Mouse (Mus musculus) stomach, embryonic 15.5 days (tissue): ENCODE results near the gene 1110032A03Rik. TPM values are rescaled to one million over a fixed set of nuclear protein-coding genes. Genes with fewer than 3 reads are reported as not detected.

Experiments used
- ATAC-seq: fragments of 200-750 bp; cut with Nextera tagmentation; 2 replicates; pipeline ENCODE4 v1.8.0; 2017; ENCODE audit warnings: low read depth, moderate number of reproducible peaks, moderate TSS enrichment; ENCODE audit not compliant: insufficient read depth, low FRiP score
- H3K27ac ChIP-seq: fragments of 300-500 bp; sonication (generic); 2 replicates; pipeline ENCODE4 v1.5.1; 2015; ENCODE audit warnings: mild to moderate bottlenecking, inconsistent platforms
- H3K27me3 ChIP-seq: fragments of 300-500 bp; sonication (generic); replicated peaks from 2 replicates; pipeline ENCODE4 v1.6.1; 2015; ENCODE audit warnings: inconsistent platforms
- H3K36me3 ChIP-seq: fragments of 300-500 bp; sonication (generic); 2 replicates; pipeline ENCODE4 v1.6.1; 2015; ENCODE audit warnings: inconsistent platforms
- H3K4me1 ChIP-seq: fragments of 300-500 bp; sonication (generic); 2 replicates; pipeline ENCODE4 v1.6.1; 2015; ENCODE audit warnings: inconsistent platforms
- H3K4me2 ChIP-seq: fragments of 300-500 bp; sonication (generic); 2 replicates; pipeline ENCODE4 v1.6.1; 2015; ENCODE audit warnings: mild to moderate bottlenecking, inconsistent platforms
- H3K4me3 ChIP-seq: fragments of 300-500 bp; sonication (generic); replicated peaks from 2 replicates; pipeline ENCODE4 v1.5.1; 2015; ENCODE audit warnings: inconsistent platforms
- H3K9ac ChIP-seq: fragments of 300-500 bp; sonication (generic); 2 replicates; pipeline ENCODE4 v1.6.1; 2015; ENCODE audit warnings: inconsistent platforms
- H3K9me3 ChIP-seq: fragments of 300-500 bp; sonication (generic); 2 replicates; pipeline ENCODE4 v1.6.1; 2016; ENCODE audit warnings: inconsistent platforms
- WGBS: fragments of 180-500 bp; shearing (Covaris S2); methylation state at CpG from one replicate; pipeline ENCODE4 v1.1.7; 2015; 5-methylcytosine and 5-hydroxymethylcytosine counted together
- polyA plus RNA-seq: library from polyadenylated mRNA; unstranded; fragments of >200 nt; fragmentation: Nextera tagmentation; extraction: Ambion mirVana; gene quantifications from 2 replicates; pipeline ENCODE4 v1.2.1, GENCODE M21; 2015

1110032A03Rik gene
- polyA plus RNA-seq, 1 experiment from 2014 or later: 32.6 TPM

- Histone ChIP-seq H3K9ac (no peak overlapping the region), H3K4me3 (no peak overlapping the region), H3K4me2 (no peak overlapping the region), H3K4me1 (no peaks in the 10 kb centered on the region), H3K27me3 (no peaks in the 10 kb centered on the region), H3K9me3 (no peaks in the 10 kb centered on the region), H3K36me3 (peaks cover 39% of the 10 kb centered on the region), H3K27ac (no peak overlapping the region)
- 87% methylated on average over 6 of the region's 6 CpGs for WGBS
- no peak for ATAC-seq
These were observed 33.2 kb upstream of the 1110032A03Rik start for GRCm38 (mm10) chr9:50808471-50808870.

GRCm38 (mm10) chr9:50803055-50803671, 27.8 kb upstream of the 1110032A03Rik start:
- Histone ChIP-seq H3K4me2 (no peak overlapping the region), H3K4me3 (no peak overlapping the region), H3K27ac (no peak overlapping the region), H3K4me1 (no peaks in the 10 kb centered on the region), H3K9ac (no peak overlapping the region), H3K36me3 (peaks cover 36% of the 10 kb centered on the region), H3K27me3 (no peaks in the 10 kb centered on the region), H3K9me3 (no peaks in the 10 kb centered on the region)
- 87% methylated on average over 7 of the region's 7 CpGs for WGBS
- ATAC-seq: peak; percentile 96

GRCm38 (mm10) chr9:50800985-50801384, 25.7 kb upstream of the 1110032A03Rik start:
- 66% methylated on average over 2 of the region's 2 CpGs for WGBS
- no peaks in the 10 kb centered on the region for H3K27me3 ChIP-seq
- H3K4me3 ChIP-seq: no peak overlapping the region
- no peaks in the 10 kb centered on the region for H3K4me1 ChIP-seq
- no peak for ATAC-seq
- no peak overlapping the region for H3K4me2 ChIP-seq
- no peaks in the 10 kb centered on the region for H3K9me3 ChIP-seq
- peaks cover 29% of the 10 kb centered on the region for H3K36me3 ChIP-seq
- H3K27ac ChIP-seq: no peak overlapping the region
- H3K9ac ChIP-seq: no peak overlapping the region

- Histone ChIP-seq H3K9me3 (no peaks in the 10 kb centered on the region), H3K9ac (no peak overlapping the region), H3K4me2 (no peak overlapping the region), H3K4me1 (no peaks in the 10 kb centered on the region), H3K36me3 (peaks cover 18% of the 10 kb centered on the region), H3K4me3 (no peak overlapping the region), H3K27me3 (no peaks in the 10 kb centered on the region), H3K27ac (no peak overlapping the region)
- ATAC-seq: no peak
- WGBS: 86% methylated on average over 5 of the region's 5 CpGs
These were observed 23.0 kb upstream of the 1110032A03Rik start for GRCm38 (mm10) chr9:50798368-50798767.

- no peak for ATAC-seq
- 94% methylated on average over 7 of the region's 7 CpGs for WGBS
- peaks cover 12% of the 10 kb centered on the region for H3K36me3 ChIP-seq
- H3K9me3 ChIP-seq: no peaks in the 10 kb centered on the region
- no peak overlapping the region for H3K9ac ChIP-seq
- no peak overlapping the region for H3K4me2 ChIP-seq
- no peaks in the 10 kb centered on the region for H3K27me3 ChIP-seq
- no peak overlapping the region for H3K27ac ChIP-seq
- no peak overlapping the region for H3K4me3 ChIP-seq
- no peaks in the 10 kb centered on the region for H3K4me1 ChIP-seq
These were observed 22.3 kb upstream of the 1110032A03Rik start for GRCm38 (mm10) chr9:50797641-50798040.

- Histone ChIP-seq H3K27ac (no peak overlapping the region), H3K9ac (no peak overlapping the region), H3K4me2 (no peak overlapping the region), H3K27me3 (no peaks in the 10 kb centered on the region), H3K9me3 (no peaks in the 10 kb centered on the region), H3K4me3 (no peak overlapping the region), H3K4me1 (no peaks in the 10 kb centered on the region), H3K36me3 (peaks cover 15% of the 10 kb centered on the region)
- ATAC-seq: no peak
- 87% methylated on average over 8 of the region's 8 CpGs for WGBS
These were observed 21.5 kb upstream of the 1110032A03Rik start for GRCm38 (mm10) chr9:50796776-50797175.

- Histone ChIP-seq H3K4me2 (no peak overlapping the region), H3K9me3 (no peaks in the 10 kb centered on the region), H3K4me1 (no peaks in the 10 kb centered on the region), H3K27ac (no peak overlapping the region), H3K4me3 (no peak overlapping the region), H3K9ac (no peak overlapping the region), H3K36me3 (peaks cover 22% of the 10 kb centered on the region), H3K27me3 (no peaks in the 10 kb centered on the region)
- ATAC-seq: no peak
- 85% methylated on average over 3 of the region's 3 CpGs for WGBS
These were observed 19.9 kb upstream of the 1110032A03Rik start for GRCm38 (mm10) chr9:50795266-50795665.

GRCm38 (mm10) chr9:50782155-50782554, 6.8 kb upstream of the 1110032A03Rik start:
- no peaks in the 10 kb centered on the region for H3K9me3 ChIP-seq
- H3K4me2 ChIP-seq: no peak overlapping the region
- no peak for ATAC-seq
- peaks cover 39% of the 10 kb centered on the region for H3K36me3 ChIP-seq
- no peak overlapping the region for H3K4me3 ChIP-seq
- WGBS: 77% methylated on average over 2 of the region's 2 CpGs
- no peaks in the 10 kb centered on the region for H3K4me1 ChIP-seq
- no peak overlapping the region for H3K27ac ChIP-seq
- H3K9ac ChIP-seq: no peak overlapping the region
- no peaks in the 10 kb centered on the region for H3K27me3 ChIP-seq

- Histone ChIP-seq H3K36me3 (peaks cover 19% of the 10 kb centered on the region; the same call in 1 of the 2 replicates), H3K4me2 (peak overlapping the region; percentile 87), H3K4me3 (peak overlapping the region; percentile 97), H3K27me3 (no peaks in the 10 kb centered on the region), H3K9me3 (no peaks in the 10 kb centered on the region), H3K4me1 (peaks cover 13% of the 10 kb centered on the region; the same call in 1 of the 2 replicates), H3K9ac (peak overlapping the region; percentile 91; the same call in 1 of the 2 replicates), H3K27ac (peak overlapping the region; percentile 85)
- WGBS: 49% methylated on average over 11 of the region's 11 CpGs
- 0 out of 2 replicates have a peak, but pooled peaks have one; percentile 12 for ATAC-seq
These were observed 941 bp upstream of the 1110032A03Rik start for GRCm38 (mm10) chr9:50776162-50776760.

- no peaks in the 10 kb centered on the region for H3K27me3 ChIP-seq
- peak overlapping the region; percentile 91 for H3K9ac ChIP-seq
- peaks cover 16% of the 10 kb centered on the region; the same call in 1 of the 2 replicates for H3K36me3 ChIP-seq
- ATAC-seq: peak; percentile 54; the same call in 1 of the 2 replicates
- no peaks in the 10 kb centered on the region for H3K9me3 ChIP-seq
- peak overlapping the region; percentile 87 for H3K4me2 ChIP-seq
- H3K4me3 ChIP-seq: peak overlapping the region; percentile 97
- peaks cover 13% of the 10 kb centered on the region; the same call in 1 of the 2 replicates for H3K4me1 ChIP-seq
- H3K27ac ChIP-seq: peak overlapping the region; percentile 85
- under 1% methylated on average over 30 of the region's 30 CpGs for WGBS
These were observed 374 bp upstream of the 1110032A03Rik start for GRCm38 (mm10) chr9:50775662-50776126.

GRCm38 (mm10) chr9:50774026-50774462, 1.3 kb downstream of the 1110032A03Rik start:
- peak overlapping the region; percentile 87 for H3K4me2 ChIP-seq
- peak overlapping the region; percentile 97; the same call in 1 of the 2 replicates for H3K4me3 ChIP-seq
- no peak for ATAC-seq
- WGBS: 59% methylated on average over 4 of the region's 4 CpGs
- no peaks in the 10 kb centered on the region for H3K27me3 ChIP-seq
- no peak overlapping the region for H3K27ac ChIP-seq
- H3K36me3 ChIP-seq: 0 out of 2 replicates have a peak, but pooled peaks cover 7% of the 10 kb centered on the region
- H3K9me3 ChIP-seq: no peaks in the 10 kb centered on the region
- peaks cover 17% of the 10 kb centered on the region; the same call in 1 of the 2 replicates for H3K4me1 ChIP-seq
- no peak overlapping the region for H3K9ac ChIP-seq

GRCm38 (mm10) chr9:50770011-50770410, 5.3 kb downstream of the 1110032A03Rik start:
- H3K9ac ChIP-seq: no peak overlapping the region
- H3K4me2 ChIP-seq: no peak overlapping the region
- 0 out of 2 replicates have a peak, but pooled peaks cover 5% of the 10 kb centered on the region for H3K36me3 ChIP-seq
- H3K4me3 ChIP-seq: no peak overlapping the region
- 87% methylated on average over 2 of the region's 2 CpGs for WGBS
- no peaks in the 10 kb centered on the region for H3K27me3 ChIP-seq
- no peaks in the 10 kb centered on the region for H3K9me3 ChIP-seq
- H3K27ac ChIP-seq: no peak overlapping the region
- peaks cover 14% of the 10 kb centered on the region; the same call in 1 of the 2 replicates for H3K4me1 ChIP-seq
- ATAC-seq: no peak
